Mouse (Mus musculus) large intestine, adult 2 months (tissue): Measurements from ENCODE around the gene Baiap3. TPM values are rescaled to one million over a fixed set of nuclear protein-coding genes. Genes with fewer than 3 reads are reported as not detected.

ENCODE experiments used
- DNase-seq: peaks from one replicate; pipeline ENCODE4 v3.0.0-alpha.2; 2012; ENCODE audit warnings: low read depth, low spot score
- WGBS: fragments of 180-500 bp; shearing (Covaris S2); methylation state at CpG from one replicate; pipeline ENCODE4 v1.1.7; 2018; 5-methylcytosine and 5-hydroxymethylcytosine counted together
- polyA plus RNA-seq: library from polyadenylated mRNA; depleted of rRNA; stranded (reverse); fragments of >200 nt; gene quantifications from 2 replicates; pipeline ENCODE4 v1.2.3, GENCODE M21; 2012; rRNA removed

Gene Baiap3
- polyA plus RNA-seq, 1 experiment = 7.8 TPM

DNA sequence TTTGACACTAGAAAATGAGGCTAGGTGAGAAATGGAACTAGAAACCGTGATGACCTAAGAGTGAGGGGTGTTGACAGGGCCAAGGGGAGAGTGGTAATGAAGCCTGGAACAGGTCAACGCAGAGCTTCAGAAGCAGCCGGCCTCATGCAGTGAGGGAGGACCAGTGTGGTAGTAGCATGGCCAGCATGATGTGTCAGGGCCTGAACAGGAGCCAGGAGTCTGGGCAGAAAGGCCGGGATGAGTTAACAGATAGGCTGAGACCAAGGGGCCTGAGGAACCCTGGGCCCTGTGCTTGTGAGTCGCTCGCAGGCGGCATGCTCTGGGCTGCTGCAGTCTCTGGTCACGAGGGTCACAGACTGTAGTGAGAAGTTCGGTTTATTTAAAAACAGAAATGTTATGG, 37.2 kb downstream of the Baiap3 start:
- DNase-seq = no peak
- 90% methylated on average over 9 of the region's 9 CpGs for WGBS

DNA sequence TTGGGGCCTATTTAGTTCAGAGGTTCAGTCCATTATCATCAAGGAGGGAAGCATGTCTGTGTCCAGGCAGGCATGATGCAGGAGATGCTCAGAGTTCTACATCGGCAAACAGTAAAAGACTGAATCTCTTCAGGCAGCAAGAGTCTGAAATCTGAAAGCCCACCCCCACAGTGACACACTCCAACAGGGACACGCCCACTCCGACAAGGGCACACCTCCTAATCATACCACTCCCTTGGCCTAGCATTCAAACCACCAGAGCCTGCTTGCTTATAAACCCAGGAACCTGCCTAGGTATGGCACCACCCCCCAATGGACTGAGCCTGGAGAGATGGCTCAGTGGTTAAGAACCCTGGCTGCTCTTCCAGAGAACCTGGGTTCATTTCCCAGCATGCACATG, 40.7 kb downstream of the Baiap3 start:
- no peak for DNase-seq
- 80% methylated on average over 3 of the region's 3 CpGs for WGBS

DNA sequence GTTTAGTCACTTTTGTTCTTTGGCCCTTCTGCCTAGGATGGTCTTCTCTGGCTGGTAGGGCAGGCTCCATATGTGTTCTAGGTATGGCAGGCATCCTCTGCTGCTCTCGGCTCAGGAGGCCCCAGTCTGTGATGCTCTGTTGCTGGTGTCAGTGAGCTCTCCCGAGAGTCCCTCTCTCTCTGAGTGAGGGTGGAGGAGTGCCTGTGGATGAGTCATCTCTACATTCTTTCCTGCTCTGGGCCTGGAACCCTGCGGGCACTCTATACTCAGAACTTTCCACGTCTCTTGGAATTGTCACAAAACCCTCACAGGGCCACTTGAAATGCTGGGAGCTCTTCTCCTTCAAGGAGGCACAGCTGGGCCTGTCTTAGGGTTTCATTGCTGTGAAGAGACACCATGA, 44.5 kb downstream of the Baiap3 start:
- DNase-seq = no peak

DNA sequence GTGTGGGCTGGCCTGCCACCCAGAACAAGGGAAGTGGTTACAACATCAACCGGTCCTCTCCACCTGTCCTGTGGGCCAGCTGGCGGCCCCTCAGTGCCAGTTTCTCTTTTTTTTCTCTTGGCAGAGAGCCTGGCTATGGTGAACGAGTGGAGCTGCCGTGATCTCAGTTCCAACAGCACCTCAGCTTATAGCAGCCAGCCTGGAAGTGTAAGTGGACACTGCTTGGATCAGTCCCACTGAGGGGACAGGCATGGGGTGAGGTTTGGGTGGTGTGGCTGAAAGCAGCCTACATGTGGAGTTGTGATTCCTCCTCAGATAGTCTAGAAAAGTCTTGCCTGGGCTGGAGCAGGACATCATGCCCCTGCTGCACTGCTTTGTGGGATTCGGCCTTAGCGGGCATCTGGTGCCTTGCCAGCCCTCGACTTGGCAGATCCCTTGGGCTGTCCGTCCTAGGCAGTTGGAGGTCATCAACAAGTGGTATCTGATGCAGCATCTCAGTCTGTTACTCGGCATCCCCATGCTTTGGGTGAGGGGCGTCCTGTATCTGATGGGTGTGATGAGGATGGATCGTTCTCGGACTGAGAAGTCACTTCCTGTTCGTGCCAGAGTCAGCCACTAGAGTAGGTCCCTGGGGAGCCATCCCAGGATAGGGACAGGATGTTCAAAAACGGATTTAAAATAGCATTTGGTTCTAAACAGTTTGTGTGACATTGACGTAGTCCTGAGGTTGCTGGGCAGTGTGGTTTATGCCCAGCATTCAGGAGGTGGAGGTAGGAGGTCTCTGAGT, 45.3 kb downstream of the Baiap3 start:
- no peak for DNase-seq
- 72% methylated on average over 15 of the region's 15 CpGs for WGBS

More for the DNA sequence above, 44.5 kb downstream of the Baiap3 start:
- 60% methylated on average over 4 of the region's 4 CpGs for WGBS

DNA sequence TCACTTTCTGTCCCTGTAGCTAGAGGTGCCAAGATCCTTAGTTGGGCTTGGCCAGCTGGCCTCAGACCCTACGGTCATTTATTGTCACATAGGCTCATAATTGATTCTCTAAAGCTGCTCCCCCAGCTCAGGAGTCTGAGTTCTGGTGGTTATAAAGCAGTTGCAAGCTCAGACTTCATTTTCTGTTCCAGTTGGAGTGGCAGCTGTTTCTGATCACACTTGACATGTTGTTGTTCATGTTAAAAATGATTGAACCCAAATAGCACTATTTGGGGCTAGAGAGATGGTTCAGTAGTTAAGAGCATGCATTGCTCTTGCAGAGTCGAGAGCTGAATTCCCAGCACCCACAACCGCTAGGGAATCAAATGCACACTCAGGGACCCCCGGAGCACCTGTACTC, 46.2 kb downstream of the Baiap3 start:
- WGBS = 85% methylated on average over 4 of the region's 4 CpGs
- DNase-seq = no peak

DNA sequence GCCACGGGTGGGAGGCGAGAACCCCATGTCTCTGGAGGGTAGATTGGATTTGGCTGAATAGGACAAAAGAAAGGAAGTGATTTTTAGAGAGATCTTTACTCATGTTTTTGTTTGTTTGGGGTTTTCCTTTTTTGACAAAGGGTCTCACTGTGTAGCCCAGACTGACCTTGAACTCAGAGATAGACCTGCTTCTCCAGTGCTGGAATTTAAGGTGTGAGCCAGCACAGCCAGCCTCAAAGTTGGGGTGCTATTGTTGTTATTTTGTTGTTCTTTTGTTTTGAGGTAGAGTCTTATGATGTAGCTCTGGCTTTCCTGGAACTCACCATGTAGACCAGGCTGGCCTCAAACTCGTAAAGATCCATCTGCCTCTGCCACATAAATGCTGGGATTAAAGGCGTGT, 53.8 kb downstream of the Baiap3 start:
- WGBS = 72% methylated on average over 4 of the region's 4 CpGs
- no peak for DNase-seq

Other genes starting within 250 kb of the Baiap3 start
- 8.0 and 15.1 TPM in 2 replicates for gene Cramp1l, start 240.6 kb downstream of the Baiap3 start, polyA plus RNA-seq
- gene Ift140, start 240.3 kb downstream of the Baiap3 start, polyA plus RNA-seq = 7.8 and 9.4 TPM in 2 replicates
- 16.7 and 18.5 TPM in 2 replicates for gene Tmem204, start 172.8 kb downstream of the Baiap3 start, polyA plus RNA-seq
- 9.4 and 12.2 TPM in 2 replicates for gene Telo2, start 140.4 kb downstream of the Baiap3 start, polyA plus RNA-seq
- gene Ptx4, start 135.6 kb downstream of the Baiap3 start, polyA plus RNA-seq = 0.07 and 0.10 TPM in 2 replicates
- 17.1 and 21.7 TPM in 2 replicates for gene Clcn7, start 123.0 kb downstream of the Baiap3 start, polyA plus RNA-seq
- gene Ccdc154, start 93.9 kb downstream of the Baiap3 start, polyA plus RNA-seq = not detected in 2 replicates
- not detected in 2 replicates for gene Gm38655, start 80.9 kb downstream of the Baiap3 start, polyA plus RNA-seq
- 9.5 and 10.4 TPM in 2 replicates for gene BC003965, start 71.8 kb downstream of the Baiap3 start, polyA plus RNA-seq
- gene Unkl, start 68.0 kb downstream of the Baiap3 start, polyA plus RNA-seq = 6.0 and 9.8 TPM in 2 replicates
- gene Gnptg, start 16.2 kb downstream of the Baiap3 start, polyA plus RNA-seq = 36.1 and 37.5 TPM in 2 replicates
- 11.6 and 12.7 TPM in 2 replicates for gene Tsr3, start 16.2 kb downstream of the Baiap3 start, polyA plus RNA-seq
- gene Ube2i, start 18.3 kb upstream of the Baiap3 start, polyA plus RNA-seq = 113 and 132 TPM in 2 replicates
- not detected in 2 replicates for gene Prss34, start 42.0 kb upstream of the Baiap3 start, polyA plus RNA-seq
- not detected in 2 replicates for gene Prss28, start 52.3 kb upstream of the Baiap3 start, polyA plus RNA-seq
- not detected in 2 replicates for gene Prss29, start 62.3 kb upstream of the Baiap3 start, polyA plus RNA-seq
- not detected in 2 replicates for gene Tpsab1, start 89.2 kb upstream of the Baiap3 start, polyA plus RNA-seq
- 0.58 and 0.59 TPM in 2 replicates for gene Tpsb2, start 109.9 kb upstream of the Baiap3 start, polyA plus RNA-seq
- 68.1 and 75.8 TPM in 2 replicates for gene Tpsg1, start 112.9 kb upstream of the Baiap3 start, polyA plus RNA-seq
- 10.4 and 25.1 TPM in 2 replicates for gene Cacna1h, start 177.4 kb upstream of the Baiap3 start, polyA plus RNA-seq
- gene Tekt4, start 198.3 kb upstream of the Baiap3 start, polyA plus RNA-seq = 0.11 TPM in 1 of 2 replicates, not detected in the other
- gene Sstr5, start 240.9 kb upstream of the Baiap3 start, polyA plus RNA-seq = 0.48 and 0.71 TPM in 2 replicates